Mouse (Mus musculus): Measurements from ENCODE around the gene Prkci. TPM values are rescaled to one million over a fixed set of nuclear protein-coding genes. Genes with fewer than 3 reads are reported as not detected.

Gene Prkci
- polyA plus RNA-seq, 1 experiment from 2014 or later: 29.5 TPM

DNA sequence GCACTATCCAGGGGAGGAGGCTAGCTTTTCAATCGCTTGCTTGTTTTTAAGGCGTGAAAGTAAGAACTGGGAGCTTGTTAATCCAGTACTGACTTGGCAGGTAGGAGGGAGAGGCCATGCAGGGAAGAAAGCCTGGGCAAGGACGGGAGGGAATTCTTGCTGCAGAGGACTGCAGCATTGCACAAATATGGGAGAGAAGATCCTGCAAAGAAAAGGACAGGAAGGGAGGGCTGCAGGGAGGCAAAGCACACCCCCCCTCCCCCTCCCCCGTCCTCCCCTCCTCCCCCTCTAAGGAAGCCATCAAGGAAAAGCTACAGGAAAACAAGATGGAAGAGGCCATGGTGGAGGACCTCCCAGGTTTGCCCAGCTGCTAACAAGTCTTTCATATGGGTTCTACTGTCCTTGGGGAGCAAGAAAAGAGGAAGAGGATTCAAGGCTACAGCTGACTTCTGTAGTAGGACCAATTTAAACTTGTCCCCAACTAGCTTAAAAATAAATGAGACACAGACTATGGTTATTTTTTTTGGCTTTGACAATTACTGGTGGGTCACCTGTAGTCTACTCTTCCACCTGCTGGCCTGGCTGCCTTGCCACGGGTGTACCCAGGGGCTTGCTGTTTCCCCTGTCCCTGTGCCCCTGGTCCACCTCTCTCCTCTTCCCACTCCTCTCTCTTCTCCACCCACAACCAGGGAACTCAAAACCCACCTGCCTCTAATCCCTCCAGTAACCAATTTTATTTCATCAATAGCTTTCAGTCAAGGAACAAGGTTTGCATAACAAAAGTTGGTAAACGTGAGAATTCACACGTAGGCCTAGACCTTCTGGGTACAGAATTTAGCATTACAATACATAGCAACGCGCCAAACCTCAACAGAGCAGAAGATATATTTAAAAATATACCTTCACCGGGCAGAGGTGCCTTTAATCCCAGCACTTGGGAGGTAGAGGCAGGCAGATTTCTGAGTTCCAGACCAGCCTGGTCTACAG lies 93.5 kb downstream of the Prkci start:
- no peaks in the 10 kb centered on the region for H3K27me3 ChIP-seq (ENCODE audit: insufficient read depth, low read length)
- H3K36me3 ChIP-seq (ENCODE audit: insufficient read depth, low read length): no peaks in the 10 kb centered on the region
- 51% methylated on average over 10 of the region's 10 CpGs for WGBS
- H3K4me1 ChIP-seq (replicated peaks; ENCODE audit: insufficient read depth, low read length): peaks cover 6% of the 10 kb centered on the region; the same call in 1 of the 2 replicates
- no peak overlapping the region for H3K4me2 ChIP-seq (ENCODE audit: low read length)
- no peak overlapping the region for H3K9ac ChIP-seq (ENCODE audit: low read depth, low read length)
- no peak for ATAC-seq (replicated peaks; ENCODE audit: low FRiP score, low read depth)
- no peak for DNase-seq (ENCODE audit: low spot score)
- TF ChIP-seq CTCF (IDR thresholded peaks at IDR 0.05; ENCODE audit: low read depth): no peak
- no peak overlapping the region for H3K27ac ChIP-seq
- H3K4me3 ChIP-seq (replicated peaks; ENCODE audit: low read depth, low read length): no peak overlapping the region
- H3K9me3 ChIP-seq (replicated peaks; ENCODE audit: low read length): no peaks in the 10 kb centered on the region

DNA sequence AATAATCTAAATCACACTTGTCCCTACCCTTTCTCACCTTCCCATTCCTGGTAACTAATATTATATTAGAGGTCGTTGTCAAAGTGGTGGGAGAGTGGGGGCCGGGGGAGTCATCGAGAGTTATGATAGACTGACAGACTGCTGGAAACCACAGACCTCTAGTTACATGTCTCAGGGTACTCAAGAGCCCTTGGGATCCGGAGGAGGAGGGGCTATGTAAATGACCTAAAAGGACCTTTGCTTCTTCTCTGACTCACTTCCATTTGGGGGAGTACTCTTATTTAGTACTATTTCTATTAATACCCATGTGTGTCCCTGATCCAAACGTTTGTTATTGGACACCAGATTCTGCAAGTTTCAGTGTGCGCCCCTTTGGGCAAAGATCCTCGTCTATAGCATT lies 94.4 kb downstream of the Prkci start:
- ATAC-seq (replicated peaks; ENCODE audit: low FRiP score, low read depth): no peak
- Histone ChIP-seq H3K27me3 (ENCODE audit: insufficient read depth, low read length) (no peaks in the 10 kb centered on the region), H3K27ac (no peak overlapping the region), H3K4me1 (replicated peaks; ENCODE audit: insufficient read depth, low read length) (peaks cover 4% of the 10 kb centered on the region; the same call in 1 of the 2 replicates), H3K4me2 (ENCODE audit: low read length) (no peak overlapping the region), H3K9me3 (replicated peaks; ENCODE audit: low read length) (no peaks in the 10 kb centered on the region), H3K4me3 (replicated peaks; ENCODE audit: low read depth, low read length) (no peak overlapping the region), H3K9ac (ENCODE audit: low read depth, low read length) (no peak overlapping the region), H3K36me3 (ENCODE audit: insufficient read depth, low read length) (no peaks in the 10 kb centered on the region)
- DNase-seq (ENCODE audit: low spot score): no peak
- no peak for TF ChIP-seq CTCF (IDR thresholded peaks at IDR 0.05; ENCODE audit: low read depth)
- 47% methylated on average over 7 of the region's 7 CpGs for WGBS

GRCm38 (mm10) chr3:31093196-31093595 lies 97.6 kb downstream of the Prkci start:
- Histone ChIP-seq H3K4me1 (replicated peaks; ENCODE audit: insufficient read depth, low read length) (peaks cover 4% of the 10 kb centered on the region; the same call in 1 of the 2 replicates), H3K9me3 (replicated peaks; ENCODE audit: low read length) (no peaks in the 10 kb centered on the region), H3K4me2 (ENCODE audit: low read length) (peak overlapping the region; percentile 86), H3K27me3 (ENCODE audit: insufficient read depth, low read length) (no peaks in the 10 kb centered on the region), H3K9ac (ENCODE audit: low read depth, low read length) (peak overlapping the region; percentile 69; the same call in 1 of the 2 replicates), H3K27ac (peak overlapping the region; percentile 99), H3K4me3 (replicated peaks; ENCODE audit: low read depth, low read length) (peak overlapping the region; percentile 98), H3K36me3 (ENCODE audit: insufficient read depth, low read length) (no peaks in the 10 kb centered on the region)
- no peak for TF ChIP-seq CTCF (IDR thresholded peaks at IDR 0.05; ENCODE audit: low read depth)
- DNase-seq (ENCODE audit: low spot score) (peak; percentile 49), ATAC-seq (replicated peaks; ENCODE audit: low FRiP score, low read depth) (no peak)
- WGBS: 8% methylated on average over 13 of the region's 13 CpGs

DNA sequence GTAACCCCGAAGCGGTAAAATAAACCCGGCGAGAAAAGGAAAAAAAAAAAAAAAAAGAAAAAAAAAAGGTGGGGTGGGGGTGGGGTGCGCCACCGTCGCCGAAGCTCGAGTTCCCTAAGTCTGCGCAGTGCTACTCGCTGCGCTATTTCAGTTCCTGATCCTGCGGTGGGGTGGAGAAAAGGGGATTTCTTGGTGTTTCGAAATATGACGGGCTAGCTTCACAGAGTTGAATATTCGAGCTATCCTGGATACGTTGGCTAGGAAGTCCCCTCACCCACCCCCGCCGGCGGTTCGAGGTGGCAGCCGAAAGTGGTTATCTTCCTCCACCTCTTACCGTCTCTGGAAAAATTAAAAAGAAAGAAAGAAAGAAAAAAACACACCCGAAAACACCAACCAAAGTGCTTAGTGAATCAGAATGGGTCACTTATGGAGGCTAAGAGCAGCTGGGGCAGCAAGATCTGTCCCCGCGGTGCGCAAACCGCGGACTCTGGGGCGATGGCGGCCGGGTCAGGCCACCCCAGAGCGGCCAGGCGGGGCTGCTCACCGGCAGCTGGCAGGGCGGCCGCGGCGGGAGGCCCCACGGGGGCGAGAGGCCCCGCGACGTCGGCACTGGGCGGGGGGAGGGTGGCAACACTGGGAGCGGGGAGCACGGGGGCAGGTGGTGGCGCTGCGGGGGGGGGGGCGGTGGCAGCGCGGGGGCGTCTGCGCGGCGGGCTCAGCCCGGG lies 98.2 kb downstream of the Prkci start:
- under 1% methylated on average over 46 of the region's 58 CpGs for WGBS
- peak overlapping the region; percentile 69 for H3K9ac ChIP-seq (ENCODE audit: low read depth, low read length)
- peak overlapping the region; percentile 86 for H3K4me2 ChIP-seq (ENCODE audit: low read length)
- no peaks in the 10 kb centered on the region for H3K27me3 ChIP-seq (ENCODE audit: insufficient read depth, low read length)
- no peaks in the 10 kb centered on the region for H3K36me3 ChIP-seq (ENCODE audit: insufficient read depth, low read length)
- peak overlapping the region; percentile 98 for H3K4me3 ChIP-seq (replicated peaks; ENCODE audit: low read depth, low read length)
- peaks cover 4% of the 10 kb centered on the region; the same call in 1 of the 2 replicates for H3K4me1 ChIP-seq (replicated peaks; ENCODE audit: insufficient read depth, low read length)
- peak; percentile 60 for ATAC-seq (replicated peaks; ENCODE audit: low FRiP score, low read depth)
- no peak for TF ChIP-seq CTCF (IDR thresholded peaks at IDR 0.05; ENCODE audit: low read depth)
- H3K27ac ChIP-seq: peak overlapping the region; percentile 99
- no peaks in the 10 kb centered on the region for H3K9me3 ChIP-seq (replicated peaks; ENCODE audit: low read length)
- DNase-seq (ENCODE audit: low spot score): peak; percentile 82

GRCm38 (mm10) chr3:31094531-31095178 lies 99.1 kb downstream of the Prkci start, which contains the start of gene Skil:
TSS of gene Skil (plus strand) at chr3:31095058.
- no peaks in the 10 kb centered on the region for H3K27me3 ChIP-seq (ENCODE audit: insufficient read depth, low read length)
- under 1% methylated on average over 94 of the region's 109 CpGs for WGBS
- peaks cover 6% of the 10 kb centered on the region; the same call in 1 of the 2 replicates for H3K4me1 ChIP-seq (replicated peaks; ENCODE audit: insufficient read depth, low read length)
- H3K36me3 ChIP-seq (ENCODE audit: insufficient read depth, low read length): no peaks in the 10 kb centered on the region
- DNase-seq (ENCODE audit: low spot score): peak; percentile 95
- TF ChIP-seq CTCF (IDR thresholded peaks at IDR 0.05; ENCODE audit: low read depth): no peak
- peak within 1 kb of the TSS; percentile 86 for H3K4me2 ChIP-seq (ENCODE audit: low read length)
- peak within 1 kb of the TSS; percentile 99 for H3K27ac ChIP-seq
- no peaks in the 10 kb centered on the region for H3K9me3 ChIP-seq (replicated peaks; ENCODE audit: low read length)
- H3K4me3 ChIP-seq (replicated peaks; ENCODE audit: low read depth, low read length): peak within 1 kb of the TSS; percentile 98
- peak within 1 kb of the TSS; percentile 95 for H3K9ac ChIP-seq (ENCODE audit: low read depth, low read length)
- peak; percentile 97 for ATAC-seq (replicated peaks; ENCODE audit: low FRiP score, low read depth)

- Histone ChIP-seq H3K9me3 (replicated peaks; ENCODE audit: low read length) (no peaks in the 10 kb centered on the region), H3K27ac (peak overlapping the region; percentile 99), H3K4me1 (replicated peaks; ENCODE audit: insufficient read depth, low read length) (peaks cover 8% of the 10 kb centered on the region), H3K4me2 (ENCODE audit: low read length) (peak overlapping the region; percentile 86), H3K27me3 (ENCODE audit: insufficient read depth, low read length) (no peaks in the 10 kb centered on the region), H3K36me3 (ENCODE audit: insufficient read depth, low read length) (no peaks in the 10 kb centered on the region), H3K4me3 (replicated peaks; ENCODE audit: low read depth, low read length) (peak overlapping the region; percentile 98), H3K9ac (ENCODE audit: low read depth, low read length) (peak overlapping the region; percentile 95)
- DNase-seq (ENCODE audit: low spot score) (no peak), ATAC-seq (replicated peaks; ENCODE audit: low FRiP score, low read depth) (peak; percentile 26; the same call in 1 of the 2 replicates)
- no peak for TF ChIP-seq CTCF (IDR thresholded peaks at IDR 0.05; ENCODE audit: low read depth)
- under 1% methylated on average over 30 of the region's 39 CpGs for WGBS
Measured at GRCm38 (mm10) chr3:31095179-31095490, 99.6 kb downstream of the Prkci start.
